Mouse (Mus musculus) left cerebral cortex, postnatal 36 days (tissue): ENCODE results near the gene Txndc5. TPM values are rescaled to one million over a fixed set of nuclear protein-coding genes. Genes with fewer than 3 reads are reported as not detected.

ENCODE experiments used
- DNase-seq, 2 experiments: peaks; one replicate each; pipeline ENCODE4 v3.0.0; 2021 to 2022; ENCODE audit warnings: low spot score in 2 of 2, mixed read lengths in 1 of 2
- intact Hi-C: fragments of 180-260 bp; cut with DNase I; formaldehyde crosslinking; loops from one replicate; pipeline ENCODE4 v1.15.1; 2025
- total RNA-seq, 2 experiments: library from RNA; stranded (reverse); gene quantifications; 2 replicates each; pipeline ENCODE4 v1.2.3; 2021

Gene Txndc5
- total RNA-seq, 2 experiments from 2014 or later: 45.8 to 49.6 TPM

GRCm38 (mm10) chr13:38527797-38528650 lies 600 bp downstream of the Txndc5 start:
- intact Hi-C loops: loop anchor here (5.0 kb wide), 1 partner anchor 186 kb away; no protein-coding TSS in a partner anchor
- DNase-seq: peak; percentile 83

GRCm38 (mm10) chr13:38527041-38527796 lies 1.4 kb downstream of the Txndc5 start:
- no peak for DNase-seq
- intact Hi-C loops: loop anchor here (5.0 kb wide), 1 partner anchor 185 kb away; no protein-coding TSS in a partner anchor

- intact Hi-C loops: loop anchor here (5.0 kb wide), 1 partner anchor 184 kb away; no protein-coding TSS in a partner anchor
- no peak for DNase-seq
These were observed 2.5 kb downstream of the Txndc5 start for GRCm38 (mm10) chr13:38526116-38526515.

GRCm38 (mm10) chr13:38525261-38525660 lies 3.4 kb downstream of the Txndc5 start:
- no peak for DNase-seq
- intact Hi-C loops: loop anchor here (5.0 kb wide), 1 partner anchor 183 kb away; no protein-coding TSS in a partner anchor

GRCm38 (mm10) chr13:38523231-38523630 lies 5.4 kb downstream of the Txndc5 start:
- no peak for DNase-seq
- intact Hi-C loops: loop anchor here (5.0 kb wide), 1 partner anchor 79 kb away; no protein-coding TSS in a partner anchor

DNA sequence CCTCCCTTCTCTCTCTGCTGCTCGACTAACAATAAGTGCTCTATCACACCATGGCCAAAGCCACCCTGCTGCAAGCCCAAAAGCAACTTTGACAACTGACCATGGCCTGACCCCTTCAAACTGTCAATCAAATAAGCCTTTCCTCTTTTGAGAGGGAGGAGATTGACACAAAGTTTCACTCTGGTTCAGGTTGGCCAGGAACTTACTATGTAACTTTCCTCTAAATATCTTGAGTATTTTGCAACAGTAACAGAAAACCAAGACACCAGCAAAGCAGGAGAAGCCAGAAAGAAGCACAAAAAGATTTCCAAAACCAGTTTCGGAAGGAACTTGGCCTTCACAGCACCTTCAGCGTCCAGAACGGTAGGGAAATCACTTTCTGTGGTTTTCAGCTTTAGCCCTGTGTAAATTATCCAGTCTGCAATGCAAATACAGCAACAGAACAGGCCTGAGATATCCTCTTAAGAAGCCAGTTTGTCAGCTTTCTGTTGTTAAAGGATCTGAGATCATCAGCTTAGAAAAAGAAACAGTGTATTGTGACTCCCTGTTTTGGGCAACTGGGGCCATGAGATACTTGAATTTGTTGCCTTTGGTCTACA lies 6.5 kb downstream of the Txndc5 start:
- intact Hi-C loops: loop anchor here (5.0 kb wide), 1 partner anchor 80 kb away; no protein-coding TSS in a partner anchor
- no peak for DNase-seq

DNA sequence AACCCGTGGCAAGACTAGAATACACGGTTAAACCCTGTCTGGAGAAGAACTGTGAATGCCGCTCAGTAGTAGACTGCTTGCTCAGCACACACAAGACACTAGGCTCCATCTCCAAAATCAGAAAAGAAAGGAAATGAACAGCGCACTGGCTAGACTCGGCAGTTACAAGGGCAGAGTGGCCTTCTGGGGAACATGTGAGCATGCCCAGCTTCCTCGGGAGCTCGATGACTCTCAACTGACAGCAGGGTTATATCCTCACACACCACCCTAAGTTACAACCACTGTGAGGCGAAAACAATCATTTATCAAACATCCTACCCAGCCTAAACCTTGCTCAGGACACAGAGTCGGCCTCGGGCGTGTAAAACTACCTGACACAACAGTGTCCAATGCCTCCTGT lies 8.3 kb downstream of the Txndc5 start:
- no peak for DNase-seq
- intact Hi-C loops: loop anchor here (5.0 kb wide), 1 partner anchor 82 kb away; no protein-coding TSS in a partner anchor

- intact Hi-C loops: no loop called here
These were observed 12.0 kb downstream of the Txndc5 start for GRCm38 (mm10) chr13:38516582-38516981.

GRCm38 (mm10) chr13:38515845-38516244 lies 12.8 kb downstream of the Txndc5 start:
- intact Hi-C loops: no loop called here
- no peak for DNase-seq

More at GRCm38 (mm10) chr13:38516582-38516981, 12.0 kb downstream of the Txndc5 start:
- no peak for DNase-seq

GRCm38 (mm10) chr13:38515431-38515830 lies 13.2 kb downstream of the Txndc5 start:
- intact Hi-C loops: no loop called here
- no peak for DNase-seq

- DNase-seq: no peak
- intact Hi-C loops: no loop called here
These were observed 14.7 kb downstream of the Txndc5 start for GRCm38 (mm10) chr13:38513921-38514320.

- intact Hi-C loops: no loop called here
- no peak for DNase-seq
These were observed 16.6 kb downstream of the Txndc5 start for GRCm38 (mm10) chr13:38511979-38512378.

GRCm38 (mm10) chr13:38509681-38510341 lies 18.8 kb downstream of the Txndc5 start:
- intact Hi-C loops: no loop called here
- DNase-seq: no peak

DNA sequence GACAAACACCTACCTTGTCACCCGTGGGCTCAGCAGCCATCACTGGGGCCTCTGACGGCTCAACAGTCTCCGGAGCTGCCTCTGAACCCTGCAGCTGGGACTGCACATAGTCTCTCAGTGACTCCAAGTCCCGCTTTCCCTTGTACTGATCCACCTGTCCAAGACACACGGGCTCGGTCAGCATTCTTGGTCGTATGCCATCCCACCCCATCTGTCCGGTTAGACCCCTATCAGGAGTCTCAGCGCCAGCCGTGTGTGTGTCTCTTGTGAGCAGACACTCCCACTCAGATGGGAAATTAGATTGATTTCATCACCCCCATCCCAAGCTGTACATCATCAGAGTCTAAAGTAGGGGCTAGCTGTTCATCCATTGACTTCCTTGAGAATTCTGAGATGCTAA lies 21.7 kb downstream of the Txndc5 start:
- no peak for DNase-seq
- intact Hi-C loops: no loop called here

GRCm38 (mm10) chr13:38506320-38506719 lies 22.3 kb downstream of the Txndc5 start:
- intact Hi-C loops: no loop called here
- peak; percentile 26 to 32 for DNase-seq

- intact Hi-C loops: no loop called here
- DNase-seq: no peak
These were observed 25.3 kb downstream of the Txndc5 start for GRCm38 (mm10) chr13:38503137-38503849.

DNA sequence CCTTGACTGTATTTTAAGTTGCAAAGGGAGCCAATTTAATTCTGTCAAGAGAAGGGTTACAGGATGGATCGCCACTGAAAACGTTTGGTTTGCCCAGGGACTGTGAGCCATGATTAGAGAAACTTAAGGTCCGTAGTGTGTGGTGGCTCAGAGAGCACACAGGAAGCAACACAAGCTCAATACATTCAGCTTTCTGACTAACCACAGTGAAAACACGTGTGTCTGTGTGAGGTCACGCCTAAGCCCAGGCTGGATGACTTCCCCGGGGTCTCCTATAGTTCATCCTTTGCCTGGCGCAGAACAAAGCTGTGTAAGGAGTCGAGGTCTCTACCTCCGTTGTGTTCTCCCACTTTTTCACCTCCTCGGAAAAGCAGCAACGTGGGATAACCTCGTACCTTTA lies 27.3 kb downstream of the Txndc5 start:
- intact Hi-C loops: no loop called here
- DNase-seq: no peak

DNA sequence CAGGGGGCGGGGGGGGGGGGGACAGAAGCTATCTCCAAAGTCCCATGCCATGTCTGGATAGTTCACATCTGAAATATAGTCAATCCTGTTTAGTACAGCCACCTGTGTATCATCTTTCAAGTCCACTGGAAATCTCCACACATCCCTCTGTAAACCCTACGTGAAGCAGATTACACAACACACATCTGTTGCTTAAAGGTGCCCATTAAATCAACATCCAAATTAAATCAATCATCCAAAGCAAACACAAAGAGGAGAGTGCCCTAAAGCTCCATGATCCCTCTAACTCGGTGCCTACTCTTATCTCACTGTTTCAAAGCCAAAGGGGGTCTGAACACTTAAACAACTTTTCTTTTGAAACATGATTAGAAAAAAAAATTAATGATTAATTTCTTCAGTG lies 31.9 kb downstream of the Txndc5 start:
- DNase-seq: no peak
- intact Hi-C loops: no loop called here

GRCm38 (mm10) chr13:38486767-38487166 lies 41.9 kb downstream of the Txndc5 start:
- DNase-seq: no peak
- intact Hi-C loops: no loop called here
